Mouse (Mus musculus) ES-CJ7 (cell line): Measurements from ENCODE around the gene Nudt16l1.

Experiments
- DNase-seq: peaks from one replicate; pipeline ENCODE4 v3.0.0; 2011; ENCODE audit warnings: low read depth, low spot score

The Nudt16l1 gene

DNA sequence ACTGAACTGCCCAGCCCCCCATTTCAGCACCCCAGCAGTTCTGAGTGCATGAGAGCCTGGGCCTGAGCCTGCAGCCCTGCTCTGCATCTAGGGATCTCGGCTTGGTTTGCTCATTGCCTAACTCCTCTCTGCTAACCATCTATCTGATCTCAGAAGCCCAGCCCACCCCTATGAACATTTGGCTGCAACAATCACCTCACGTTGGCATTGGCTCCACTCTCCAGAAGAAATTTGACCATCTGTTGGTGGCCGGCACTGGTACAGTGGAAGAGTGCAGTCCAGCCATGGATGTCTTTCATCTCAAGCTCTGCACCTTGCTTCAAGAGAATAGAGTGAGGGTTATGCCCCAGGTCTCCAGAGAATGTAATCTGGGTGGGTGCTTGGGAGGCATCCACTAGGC, 18.9 kb downstream of the Nudt16l1 start:
- no peak for DNase-seq

DNA sequence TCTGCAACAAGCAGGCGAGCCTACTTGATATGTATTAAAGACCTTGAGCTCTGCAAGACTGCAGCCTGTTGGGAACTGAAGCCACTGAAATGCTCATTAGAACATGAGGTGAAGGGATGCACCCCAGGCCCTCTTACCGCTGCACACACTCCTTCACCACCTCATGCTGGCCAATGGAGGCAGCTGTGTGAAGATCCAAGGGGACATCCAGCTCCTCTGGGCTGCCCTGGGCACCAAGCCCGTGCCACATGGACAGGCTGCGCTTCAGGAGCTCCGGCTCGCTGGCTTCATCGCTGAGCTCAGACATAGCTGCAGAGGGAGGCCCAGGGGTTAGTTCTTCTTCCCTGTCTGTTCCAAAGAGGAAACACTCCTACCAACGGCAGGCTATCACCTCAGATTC, 21.7 kb downstream of the Nudt16l1 start:
- no peak for DNase-seq

DNA sequence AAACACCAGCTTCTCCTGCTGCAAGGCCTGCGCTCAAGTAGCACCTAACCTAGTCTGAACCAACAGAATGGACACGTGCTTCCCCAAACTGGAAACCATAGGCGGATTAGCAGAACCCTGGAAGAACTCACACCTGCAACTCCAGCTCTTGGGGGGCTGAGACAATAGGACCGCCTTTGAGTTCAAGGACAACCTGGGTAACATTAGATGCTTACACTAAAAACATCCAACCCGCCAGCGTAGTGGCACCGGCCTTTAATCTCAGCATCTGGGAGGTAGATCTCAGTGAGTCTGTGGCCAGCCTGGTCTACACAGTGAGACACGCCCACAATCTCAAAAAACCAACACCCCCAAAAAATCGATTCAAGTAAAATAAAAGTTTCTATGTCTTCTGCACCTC, 24.8 kb downstream of the Nudt16l1 start:
- DNase-seq = peak; percentile 22

DNA sequence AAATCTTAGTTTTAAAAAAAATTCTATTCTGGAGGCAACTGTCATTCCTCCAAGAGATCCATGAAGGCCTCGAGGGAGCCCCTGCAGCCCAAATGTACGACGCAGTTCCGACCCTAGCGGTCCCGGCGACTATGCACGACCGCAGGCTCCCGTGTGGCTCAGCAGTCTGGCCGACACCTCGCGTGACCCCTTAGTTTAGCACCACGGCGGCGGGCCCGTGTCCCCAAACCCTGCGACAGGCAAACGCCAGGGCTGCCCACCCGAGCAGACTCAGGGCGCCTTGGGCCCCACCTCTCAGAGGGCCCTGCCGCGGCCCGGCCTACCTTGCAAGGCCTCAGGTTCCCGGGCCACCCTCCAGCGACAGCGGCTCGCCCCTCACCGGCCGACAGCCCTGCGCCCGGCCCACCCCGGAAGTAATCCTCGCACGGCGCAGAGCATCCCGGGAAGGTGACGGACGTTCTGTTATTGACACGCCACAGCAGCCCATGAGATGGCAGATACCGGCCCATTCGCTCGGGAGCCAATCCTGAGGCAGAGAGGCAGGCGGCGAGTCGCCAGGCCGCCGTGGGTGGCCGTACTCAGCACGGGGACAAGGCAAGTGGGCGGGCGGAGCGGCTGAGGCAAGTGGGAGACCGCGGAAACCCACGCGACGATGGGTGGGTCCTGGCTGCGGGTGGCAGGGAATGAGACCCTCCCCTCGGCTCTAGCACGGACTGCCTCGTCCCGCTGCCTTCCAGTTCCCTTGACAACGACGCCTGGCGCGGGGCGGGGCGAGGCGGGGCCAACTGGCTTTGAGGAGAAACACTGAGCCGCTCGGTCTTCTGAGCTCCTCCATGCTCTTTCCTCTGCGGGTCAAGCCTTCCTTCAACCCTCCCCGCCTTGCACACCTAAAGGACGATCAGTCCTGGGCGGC, 25.5 kb downstream of the Nudt16l1 start, which contains the start of gene Anks3:
Anks3 (minus strand) TSS at position 409 of the 913 bp plus-strand sequence.
- DNase-seq = peak; percentile 93

DNA sequence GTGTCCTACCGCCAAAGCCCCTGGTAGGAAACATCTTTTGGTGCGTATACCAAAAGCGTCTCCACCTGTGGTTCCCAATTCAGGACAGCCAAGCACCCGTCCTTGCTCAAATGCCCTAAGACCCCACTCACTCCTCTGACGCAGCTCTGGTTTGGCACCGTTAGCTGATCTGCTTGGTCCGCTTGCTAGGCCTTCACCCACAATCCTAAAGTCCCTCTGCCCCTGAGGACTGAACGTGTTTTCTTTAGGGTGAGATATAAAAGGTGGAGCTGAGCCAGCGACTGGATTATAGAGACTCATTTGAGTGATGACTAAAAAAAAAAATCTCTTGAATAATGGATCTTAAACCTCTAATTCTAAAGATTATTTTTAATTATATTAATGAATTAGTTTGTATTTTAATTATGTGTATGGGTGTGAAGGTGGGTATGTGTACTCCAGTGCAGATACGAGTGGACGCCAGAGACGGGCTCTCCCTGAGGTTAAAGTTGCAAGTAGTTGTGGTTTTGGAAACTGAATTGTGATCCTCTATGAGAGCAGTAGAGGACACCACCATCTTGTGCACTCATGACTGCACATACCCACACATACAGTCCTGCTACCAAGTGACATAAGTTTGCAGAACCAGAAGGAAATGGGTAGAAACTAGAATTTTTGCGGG, 26.3 kb downstream of the Nudt16l1 start:
- peak; percentile 15 for DNase-seq

DNA sequence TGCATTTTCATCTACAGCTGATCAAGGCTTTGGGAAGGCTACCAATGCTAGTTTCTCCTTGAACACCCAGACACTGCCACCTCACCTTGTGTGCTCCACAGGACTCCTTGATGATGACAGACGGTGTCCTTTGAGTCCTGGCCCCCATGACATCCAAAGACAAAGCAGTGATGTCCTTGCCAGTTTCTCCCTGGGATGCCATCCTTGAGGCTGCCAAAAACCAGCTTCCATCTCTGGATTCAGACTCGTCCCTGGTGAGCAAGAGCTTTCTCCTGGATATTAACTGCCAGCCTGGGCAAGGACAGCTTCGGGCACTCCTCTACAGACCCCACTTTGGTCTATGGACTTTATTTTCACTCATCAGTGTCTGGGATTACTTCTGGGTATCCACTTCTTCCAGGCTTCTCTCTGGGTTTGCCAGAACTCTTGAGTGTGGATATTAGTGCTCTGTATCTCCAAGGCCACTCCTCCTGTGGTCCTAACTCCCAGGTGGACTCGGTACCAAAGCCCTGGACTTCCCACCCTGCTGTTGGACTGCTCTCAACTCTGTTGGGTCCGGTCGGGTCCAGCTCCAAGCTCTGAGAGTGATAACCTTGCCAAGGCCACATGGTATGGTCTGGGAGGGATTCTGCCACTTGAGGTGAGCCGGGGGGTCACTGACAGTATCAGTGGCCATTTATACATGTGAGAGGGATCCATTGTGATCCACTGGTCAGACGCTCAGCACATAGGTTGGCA, 27.0 kb downstream of the Nudt16l1 start:
- DNase-seq = no peak

DNA sequence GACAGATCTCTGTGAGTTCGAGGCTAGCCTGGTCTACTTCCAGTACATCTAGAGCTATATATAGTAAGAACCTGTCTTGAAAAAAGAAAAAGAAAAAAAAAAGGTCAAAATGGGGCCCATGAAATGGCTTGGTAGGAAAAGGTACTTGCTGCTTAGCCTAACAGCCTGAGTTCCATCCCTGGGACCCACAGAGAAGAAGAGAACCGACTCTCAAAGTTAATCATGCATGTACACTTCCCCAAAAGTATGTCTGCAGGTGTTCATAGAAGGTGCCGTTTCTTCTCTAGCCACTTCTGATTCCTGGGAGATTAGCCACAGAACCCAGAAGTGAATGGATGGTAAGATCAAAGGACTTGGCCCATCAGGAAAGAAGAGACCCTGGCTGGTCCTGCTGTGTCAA, 29.9 kb downstream of the Nudt16l1 start:
- DNase-seq = no peak

DNA sequence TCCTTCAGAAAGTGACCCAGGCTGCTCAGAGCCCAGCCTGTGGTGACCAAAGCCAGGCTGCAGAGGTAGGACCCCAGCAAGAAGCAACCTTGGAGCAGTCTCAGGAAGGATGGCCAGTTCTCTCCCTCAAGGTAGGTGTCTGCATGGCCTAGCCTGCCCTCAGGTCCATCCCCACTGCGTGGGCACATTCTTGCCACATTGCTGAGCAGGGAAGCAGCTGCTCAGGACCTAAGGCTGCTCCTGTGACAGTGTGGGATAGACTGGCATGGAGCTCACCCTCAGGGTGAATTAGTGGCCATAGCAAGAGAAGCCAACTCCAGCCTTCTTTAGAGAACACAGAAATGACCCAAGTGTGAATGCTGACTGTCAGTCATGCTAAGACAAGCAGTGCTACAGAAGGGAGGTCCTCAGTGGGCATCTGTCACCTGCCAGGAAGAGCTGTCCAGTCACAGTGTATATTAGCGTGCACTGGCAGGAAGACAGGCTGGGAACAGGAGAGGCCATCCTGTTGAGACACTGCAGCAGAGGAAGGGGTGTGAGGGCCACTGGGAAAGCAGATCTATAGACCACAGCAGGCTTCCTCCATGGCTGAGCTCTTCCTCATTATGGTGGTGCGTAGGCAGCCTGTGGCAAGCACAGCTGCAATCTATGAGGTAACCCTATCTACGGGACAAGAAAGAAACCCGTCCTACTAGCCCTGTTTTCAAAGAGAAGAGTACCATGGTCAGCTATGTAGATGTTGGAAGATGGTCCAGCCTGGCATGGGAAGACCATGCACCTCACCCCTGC, 30.7 kb downstream of the Nudt16l1 start:
- no peak for DNase-seq

DNA sequence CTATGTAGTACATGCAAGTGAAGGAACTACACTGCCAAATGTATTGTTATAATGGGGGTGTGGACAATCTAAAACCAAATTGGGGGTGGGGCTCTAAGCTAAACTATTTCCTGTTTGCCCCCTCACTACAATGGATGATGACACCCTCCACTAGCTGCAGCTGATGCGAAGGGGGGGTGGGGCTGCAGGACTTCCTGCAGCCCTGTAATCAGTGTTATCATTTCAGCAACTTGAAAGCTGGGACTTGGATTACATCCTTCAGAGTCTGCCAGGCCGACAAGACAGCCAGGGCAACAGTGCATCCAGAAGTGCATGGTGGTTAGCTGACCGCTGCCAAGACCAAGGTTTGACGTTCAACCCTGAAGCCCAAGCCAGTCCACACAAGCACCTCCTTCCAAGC, 33.1 kb downstream of the Nudt16l1 start:
- DNase-seq = peak; percentile 21

DNA sequence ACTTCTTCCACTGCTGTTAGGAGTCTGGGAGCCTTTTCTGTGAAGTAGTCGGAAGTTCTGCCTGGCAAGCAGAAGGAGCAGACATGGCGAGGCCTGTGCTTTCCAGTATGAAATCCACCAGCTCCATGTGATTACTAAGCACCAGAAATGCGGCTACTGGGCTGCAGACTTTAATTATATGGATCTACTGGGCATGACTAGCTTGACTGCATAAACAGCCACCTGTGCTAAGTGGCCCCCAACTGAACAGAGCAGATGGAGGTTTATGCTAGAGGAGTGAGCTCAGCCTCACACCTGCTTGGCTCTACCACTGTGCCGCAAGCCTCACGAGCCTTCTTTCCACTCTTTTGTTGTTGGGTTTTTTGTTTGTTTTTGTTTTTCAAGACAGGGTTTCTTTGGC, 36.0 kb downstream of the Nudt16l1 start:
- no peak for DNase-seq

DNA sequence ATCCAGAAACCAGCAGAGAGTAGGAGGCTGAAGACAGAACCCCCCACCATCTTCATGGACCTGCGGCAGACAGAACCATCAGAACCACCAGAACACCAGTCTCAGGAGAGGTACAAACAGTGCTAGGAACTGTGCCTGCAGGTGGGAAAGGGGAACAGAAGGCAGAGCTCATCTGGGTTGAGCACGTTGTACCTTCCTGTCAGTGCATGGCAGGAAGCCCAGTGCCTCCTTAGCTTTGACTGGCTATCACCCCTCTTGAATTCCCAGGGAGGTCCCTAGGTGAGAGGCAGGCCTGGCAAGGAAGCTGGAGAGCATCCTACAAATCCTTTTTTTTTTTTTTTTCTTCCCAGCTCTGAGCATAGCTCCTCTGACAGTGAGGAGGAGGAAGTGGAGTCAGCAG, 37.6 kb downstream of the Nudt16l1 start:
- DNase-seq = no peak

DNA sequence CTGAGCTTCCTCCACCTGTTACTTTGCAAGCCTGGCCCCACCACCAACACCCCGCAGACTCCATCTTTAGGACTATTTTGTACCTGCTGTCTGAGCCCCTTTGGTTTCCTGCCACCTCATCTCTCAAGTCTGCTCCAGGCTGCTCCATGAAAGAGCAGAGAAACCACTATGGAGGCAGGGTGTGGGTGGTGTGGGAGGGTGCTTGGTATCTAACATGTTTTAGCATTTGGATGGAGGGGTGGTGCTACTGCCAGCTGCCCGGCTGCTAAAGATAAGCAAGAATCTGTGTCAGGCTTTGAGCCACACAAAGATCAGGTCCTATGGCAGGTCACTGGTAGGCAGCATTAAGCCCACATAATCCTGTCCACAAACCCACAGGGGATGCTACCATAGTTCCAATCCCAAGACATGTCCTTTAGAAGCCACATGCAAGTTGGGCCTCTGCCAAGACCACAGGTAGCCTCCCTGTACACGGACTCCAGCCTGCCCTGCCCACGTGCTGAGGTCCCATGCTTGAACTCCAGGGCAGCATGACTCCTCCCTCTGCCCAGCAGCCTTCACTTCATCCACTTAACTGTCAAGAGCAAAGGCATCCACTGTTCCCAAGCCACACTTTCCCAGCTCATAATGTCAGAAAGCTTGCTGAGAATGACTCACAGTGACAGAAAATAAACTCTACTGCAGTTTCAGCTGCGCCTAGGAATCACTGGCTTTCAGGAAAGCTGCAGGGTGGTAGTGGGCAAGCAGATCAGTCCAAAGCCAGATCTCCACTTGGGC, 39.9 kb downstream of the Nudt16l1 start:
- DNase-seq = no peak

DNA sequence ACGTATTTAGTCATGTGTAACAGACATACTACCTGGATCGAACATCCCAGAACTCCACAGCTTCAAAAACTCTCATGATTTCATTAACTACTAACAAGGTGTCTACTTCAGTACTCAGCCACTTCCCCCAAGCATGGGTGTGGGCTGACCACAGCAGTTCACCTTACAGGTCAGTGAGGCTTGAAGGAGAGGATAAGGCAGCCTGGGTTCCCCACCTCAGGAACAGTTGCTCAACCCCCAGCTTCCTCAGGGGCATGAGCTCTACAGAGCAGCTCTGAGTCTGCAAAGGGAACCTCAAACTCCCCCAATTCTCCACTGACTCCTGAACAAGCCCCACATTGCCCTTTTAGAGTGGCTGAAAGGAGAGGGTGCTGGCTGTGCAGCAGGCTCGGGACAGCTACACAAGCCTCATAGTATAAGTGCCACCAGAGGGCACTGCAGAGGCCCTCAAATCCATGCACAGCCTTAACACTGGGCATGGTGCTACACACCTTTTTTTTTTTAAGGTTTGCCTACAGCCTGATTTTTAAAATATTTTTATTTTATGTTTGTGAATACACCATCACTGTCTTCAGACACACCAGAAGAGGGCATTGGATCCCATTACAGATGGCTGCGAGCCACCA, 41.3 kb downstream of the Nudt16l1 start:
- DNase-seq = peak; percentile 41

DNA sequence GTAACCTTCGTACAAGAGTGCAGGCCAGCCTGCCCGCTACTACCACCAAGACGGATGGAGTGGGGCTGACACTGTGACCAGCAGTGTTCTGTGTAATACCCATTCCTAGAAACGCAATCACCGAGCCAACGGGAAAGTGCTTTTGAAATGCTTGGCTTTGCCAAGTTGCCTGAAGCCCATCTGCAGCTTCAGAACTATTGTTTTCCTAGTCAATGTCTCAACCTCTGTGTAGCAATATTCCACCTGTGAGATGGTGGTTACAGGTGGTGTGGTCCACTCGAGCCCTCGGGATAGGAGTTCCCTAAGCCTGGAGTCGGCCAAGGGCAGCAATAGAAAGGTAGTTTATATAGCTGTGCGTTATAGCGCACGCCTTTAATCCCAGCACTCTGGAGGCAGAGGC, 46.2 kb downstream of the Nudt16l1 start:
- DNase-seq = no peak
